Mouse (Mus musculus) heart, adult 2 months (tissue): ENCODE measurements around the gene Smg9. TPM values are rescaled to one million over a fixed set of nuclear protein-coding genes. Genes with fewer than 3 reads are reported as not detected.
A peak's percentile ranks its signal among the peaks of the same experiment; 100 is the strongest.

Experiments used
- DNase-seq, 2 experiments: peaks; one replicate each; pipeline ENCODE4 v3.0.0; 2021
- H3K27ac ChIP-seq: fragments of 200-600 bp; 2 replicates; pipeline ENCODE4 v1.8.1; 2022
- H3K27me3 ChIP-seq: fragments of 200-500 bp; 2 replicates; pipeline ENCODE4 v1.6.1; 2012; ENCODE audit warnings: mild to moderate bottlenecking, low read length, inconsistent platforms, mixed read lengths; ENCODE audit not compliant: control insufficient read depth, insufficient read depth
- H3K36me3 ChIP-seq: fragments of 200-500 bp; 2 replicates; pipeline ENCODE4 v1.6.1; 2012; ENCODE audit warnings: low read length, inconsistent platforms; ENCODE audit not compliant: control insufficient read depth, insufficient read depth
- H3K4me1 ChIP-seq: fragments of 200-500 bp; 2 replicates; pipeline ENCODE4 v1.6.1; 2011; ENCODE audit warnings: low read length; ENCODE audit not compliant: control insufficient read depth, insufficient read depth
- H3K4me3 ChIP-seq: fragments of 200-600 bp; 2 replicates; pipeline ENCODE4 v1.8.1; 2022
- H3K79me2 ChIP-seq: fragments of 200-500 bp; replicated peaks from 2 replicates; pipeline ENCODE4 v1.6.1; 2012; ENCODE audit warnings: mild to moderate bottlenecking, inconsistent platforms, low read length, moderate library complexity, mixed read lengths; ENCODE audit not compliant: control insufficient read depth, insufficient read depth
- H3K9ac ChIP-seq: fragments of 200-500 bp; 2 replicates; pipeline ENCODE4 v1.6.1; 2012; ENCODE audit warnings: low read depth, mild to moderate bottlenecking, control low read depth, inconsistent platforms, low read length, mixed read lengths
- CTCF ChIP-seq: fragments of 200-600 bp; IDR thresholded peaks from 2 replicates; pipeline ENCODE4 v1.8.1; 2022; ENCODE audit warnings: antibody characterized with exemption, mild to moderate bottlenecking, moderate library complexity
- EP300 ChIP-seq: fragments of 200-500 bp; IDR thresholded peaks from 2 replicates; pipeline ENCODE4 v1.6.1; 2011; ENCODE audit warnings: low read depth, low read length, control low read depth; ENCODE audit not compliant: insufficient read depth
- POLR2A ChIP-seq: fragments of 200-500 bp; IDR thresholded peaks from 2 replicates; pipeline ENCODE4 v1.6.1; 2011; ENCODE audit warnings: mild to moderate bottlenecking, low read depth, low read length, control low read depth; ENCODE audit not compliant: insufficient read depth
- WGBS: fragments of 180-500 bp; shearing (Covaris S2); methylation state at CpG from one replicate; pipeline ENCODE4 v1.1.7; 2018; 5-methylcytosine and 5-hydroxymethylcytosine counted together
- intact Hi-C: fragments of 180-260 bp; cut with DNase I; formaldehyde crosslinking; loops from one replicate; pipeline ENCODE4 v1.15.1; 2025
- long read RNA-seq: library from polyadenylated mRNA; stranded (forward); transcript quantifications from one replicate; pipeline ENCODE4 v2.0.0, GENCODE M21; 2021
- polyA plus RNA-seq: library from polyadenylated mRNA; depleted of rRNA; stranded (reverse); fragments of >200 nt; gene quantifications from 2 replicates; pipeline ENCODE4 v1.2.3, GENCODE M21; 2012; rRNA removed
- total RNA-seq, 2 experiments: library from RNA; stranded (reverse); gene quantifications; 2 replicates each; pipeline ENCODE4 v1.2.3; 2021

The Smg9 gene
- 1 to 10 TPM; 5.9 to 6.6 TPM for total RNA-seq
- polyA plus RNA-seq: 19.2 and 21.4 TPM in 2 replicates
- long read RNA-seq, partial matches to known transcripts: 1 of 2 reads
- long read RNA-seq, other reads (novel, unspliced or antisense): 1 of 2 reads

- WGBS: 2% methylated on average over 65 of the region's 66 CpGs
- DNase-seq: peak; percentile 95 to 98
- H3K4me3 ChIP-seq: peak within 1 kb of the TSS; percentile 56
- no peaks in the 10 kb centered on the region for H3K36me3 ChIP-seq
- peak within 1 kb of the TSS; percentile 75 for H3K9ac ChIP-seq
- no peaks in the 10 kb centered on the region for H3K4me1 ChIP-seq
- H3K27ac ChIP-seq: peak within 1 kb of the TSS; percentile 96
- TF ChIP-seq CTCF (no peak), EP300 (peak; percentile 31), POLR2A (peak; percentile 84)
- H3K79me2 ChIP-seq: no peaks in the 10 kb centered on the region
- intact Hi-C loops: no loop called here
- H3K27me3 ChIP-seq: no peaks in the 10 kb centered on the region
Measured at GRCm38 (mm10) chr7:24399256-24400081, at the start of gene Smg9. Gene Smg9, plus strand, starts transcription at chr7:24399619.

GRCm38 (mm10) chr7:24355646-24356045 lies 43.8 kb upstream of the Smg9 start:
- intact Hi-C loops: no loop called here

GRCm38 (mm10) chr7:24356081-24356480 lies 43.3 kb upstream of the Smg9 start:
- no peak for TF ChIP-seq POLR2A
- TF ChIP-seq EP300: no peak
- TF ChIP-seq CTCF: no peak
- WGBS: 67% methylated on average over 10 of the region's 10 CpGs

More at GRCm38 (mm10) chr7:24355646-24356045, 43.8 kb upstream of the Smg9 start:
- DNase-seq: no peak
- no peak for TF ChIP-seq POLR2A
- TF ChIP-seq EP300: no peak
- TF ChIP-seq CTCF: no peak
- Histone ChIP-seq H3K36me3 (no peaks in the 10 kb centered on the region), H3K9ac (no peak overlapping the region), H3K27me3 (no peaks in the 10 kb centered on the region; the same call in 1 of the 2 replicates), H3K27ac (no peak overlapping the region), H3K79me2 (no peaks in the 10 kb centered on the region), H3K4me3 (no peak overlapping the region), H3K4me1 (no peaks in the 10 kb centered on the region)
- WGBS: 74% methylated on average over 6 of the region's 6 CpGs

GRCm38 (mm10) chr7:24357899-24358298 lies 41.5 kb upstream of the Smg9 start:
- H3K27me3 ChIP-seq: no peaks in the 10 kb centered on the region; the same call in 1 of the 2 replicates
- intact Hi-C loops: no loop called here
- WGBS: 43% methylated on average over 4 of the region's 4 CpGs

More at GRCm38 (mm10) chr7:24356081-24356480, 43.3 kb upstream of the Smg9 start:
- no peak for DNase-seq
- intact Hi-C loops: no loop called here
- Histone ChIP-seq H3K9ac (no peak overlapping the region), H3K4me3 (no peak overlapping the region), H3K4me1 (no peaks in the 10 kb centered on the region), H3K27me3 (no peaks in the 10 kb centered on the region; the same call in 1 of the 2 replicates), H3K79me2 (no peaks in the 10 kb centered on the region), H3K36me3 (no peaks in the 10 kb centered on the region), H3K27ac (no peak overlapping the region)

GRCm38 (mm10) chr7:24359269-24359668 lies 40.1 kb upstream of the Smg9 start:
- no peaks in the 10 kb centered on the region for H3K27me3 ChIP-seq
- no peak overlapping the region for H3K27ac ChIP-seq
- H3K36me3 ChIP-seq: no peaks in the 10 kb centered on the region
- WGBS: 25% methylated on average over 9 of the region's 9 CpGs
- intact Hi-C loops: no loop called here
- DNase-seq: peak in 1 of 2 experiments; percentile 31
- TF ChIP-seq POLR2A (no peak), CTCF (no peak), EP300 (no peak)
- no peaks in the 10 kb centered on the region for H3K79me2 ChIP-seq
- no peak overlapping the region for H3K4me3 ChIP-seq
- no peak overlapping the region for H3K9ac ChIP-seq
- no peaks in the 10 kb centered on the region for H3K4me1 ChIP-seq

More at GRCm38 (mm10) chr7:24357899-24358298, 41.5 kb upstream of the Smg9 start:
- H3K9ac ChIP-seq: no peak overlapping the region
- no peaks in the 10 kb centered on the region for H3K36me3 ChIP-seq
- no peaks in the 10 kb centered on the region for H3K79me2 ChIP-seq
- H3K27ac ChIP-seq: no peak overlapping the region
- TF ChIP-seq EP300 (no peak), CTCF (peak; percentile 43)
- DNase-seq: no peak
- H3K4me3 ChIP-seq: no peak overlapping the region
- no peaks in the 10 kb centered on the region for H3K4me1 ChIP-seq

GRCm38 (mm10) chr7:24361001-24361400 lies 38.4 kb upstream of the Smg9 start:
- DNase-seq: no peak
- Histone ChIP-seq H3K4me1 (peaks cover 2% of the 10 kb centered on the region), H3K27ac (no peak overlapping the region), H3K4me3 (no peak overlapping the region), H3K36me3 (no peaks in the 10 kb centered on the region), H3K9ac (no peak overlapping the region), H3K27me3 (no peaks in the 10 kb centered on the region), H3K79me2 (no peaks in the 10 kb centered on the region)
- intact Hi-C loops: no loop called here
- TF ChIP-seq EP300 (no peak), CTCF (peak; percentile 26), POLR2A (no peak)
- WGBS: 64% methylated on average over 4 of the region's 4 CpGs
